Mouse (Mus musculus) hematopoietic multipotent progenitor cell, adult 10-12 weeks (in vitro differentiated cells): ENCODE data around the gene Aplp2. TPM values are rescaled to one million over a fixed set of nuclear protein-coding genes. Genes with fewer than 3 reads are reported as not detected.

ENCODE experiments used
- polyA plus RNA-seq: library from polyadenylated mRNA; stranded (reverse); fragments of >175 nt; gene quantifications from 2 replicates; pipeline ENCODE4 v1.2.3, GENCODE M21; 2012; ENCODE audit warnings: low replicate concordance

Gene Aplp2
- 10.4 and 15.8 TPM in 2 replicates for polyA plus RNA-seq

DNA sequence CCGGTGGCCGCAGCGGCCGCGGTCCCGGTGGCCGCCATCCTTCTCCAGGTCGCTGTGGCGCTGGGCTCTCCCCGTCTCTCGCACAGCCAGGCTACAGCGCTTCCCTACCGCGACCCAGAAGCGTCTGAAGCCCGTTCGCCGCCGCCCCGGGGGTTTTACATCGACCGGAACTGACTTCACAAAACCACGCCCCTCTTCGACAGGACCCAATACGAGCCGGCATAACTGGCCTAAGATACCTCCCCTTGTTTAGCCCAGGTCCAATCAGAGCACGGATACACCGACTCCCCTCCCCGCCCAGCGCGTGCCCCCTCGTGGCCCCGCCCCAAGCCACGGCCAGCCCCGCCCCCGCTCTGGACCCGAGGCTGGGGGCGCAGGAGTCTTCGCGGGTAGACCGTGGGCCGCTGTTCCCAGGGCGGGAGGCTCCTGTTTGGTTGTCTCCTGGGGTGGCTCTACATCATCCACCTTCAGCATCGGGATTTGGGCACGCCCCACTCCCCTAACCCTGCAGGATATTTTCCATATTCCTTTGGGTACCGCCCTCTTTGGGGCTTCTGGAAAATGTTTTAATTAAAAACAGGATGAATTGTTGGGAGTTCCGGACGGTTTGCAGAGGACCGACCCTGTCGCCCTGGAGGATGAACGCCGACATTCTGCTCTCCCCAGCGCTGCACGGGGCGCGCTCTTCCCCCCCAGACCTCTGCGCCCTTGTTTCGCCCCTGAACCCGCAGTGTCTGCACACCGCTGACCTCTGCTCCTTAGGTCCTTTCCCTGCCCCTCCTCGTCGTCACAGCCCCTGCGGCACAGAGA lies at the start of gene Aplp2:
Gene Aplp2, minus strand, starts transcription at position 126 of the 810 bp plus-strand sequence.

DNA sequence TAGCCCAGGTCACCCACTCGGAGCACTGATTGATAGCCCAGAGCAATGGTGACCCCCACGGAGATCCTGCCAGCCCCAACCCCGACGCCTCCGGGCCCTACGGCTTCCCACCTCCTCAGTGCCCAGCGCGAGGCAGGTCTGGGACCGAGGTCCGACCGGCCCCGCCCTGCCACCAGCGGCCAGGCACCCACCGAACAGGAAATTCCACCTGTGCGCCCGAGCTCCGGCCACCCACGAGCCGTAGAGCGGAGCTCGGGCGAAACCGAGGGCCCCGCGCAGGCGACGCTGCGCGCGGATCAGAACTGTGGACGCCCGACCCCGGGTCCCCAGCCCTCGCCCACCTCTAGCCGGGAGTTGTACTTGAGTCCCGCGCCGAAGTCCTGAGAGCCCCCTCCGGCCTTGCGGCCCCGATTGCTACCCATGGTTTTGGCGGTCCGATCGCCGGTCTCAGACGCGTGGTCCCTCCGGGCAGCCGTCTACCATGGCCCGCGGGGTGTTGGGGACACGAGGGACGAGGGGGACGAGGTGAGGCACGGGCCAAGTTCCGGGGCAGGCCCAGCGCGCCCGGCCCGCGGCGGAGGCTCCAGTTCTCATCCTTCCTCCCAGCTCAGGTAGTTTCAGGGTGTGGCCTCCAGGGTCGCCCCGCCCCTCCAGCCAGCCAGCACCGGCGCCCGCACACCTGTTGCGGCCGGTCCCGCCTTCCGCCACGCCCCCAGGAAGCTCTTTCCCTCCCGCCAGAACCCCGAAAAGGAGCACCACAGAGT lies 80.2 kb downstream of the Aplp2 start, which contains the start of gene St14:
Gene St14, minus strand, starts transcription at position 649 of the 764 bp plus-strand sequence.

Other genes with a start within 250 kb of the Aplp2 start
- 7.2 and 16.3 TPM in 2 replicates for gene Zbtb44, start 181.2 kb downstream of the Aplp2 start, polyA plus RNA-seq
- gene St14, start 80.0 kb downstream of the Aplp2 start, polyA plus RNA-seq = 14.3 and 17.2 TPM in 2 replicates
- 4.3 and 7.5 TPM in 2 replicates for gene Prdm10, start 68.7 kb upstream of the Aplp2 start, polyA plus RNA-seq
- 4.3 and 34.9 TPM in 2 replicates for gene Nfrkb, start 174.4 kb upstream of the Aplp2 start, polyA plus RNA-seq